Mouse (Mus musculus): ENCODE data around the gene Cox4i1. TPM values are rescaled to one million over a fixed set of nuclear protein-coding genes. Genes with fewer than 3 reads are reported as not detected.

Cox4i1 gene
- polyA plus RNA-seq, 1 experiment from 2014 or later: 1,134 TPM

DNA sequence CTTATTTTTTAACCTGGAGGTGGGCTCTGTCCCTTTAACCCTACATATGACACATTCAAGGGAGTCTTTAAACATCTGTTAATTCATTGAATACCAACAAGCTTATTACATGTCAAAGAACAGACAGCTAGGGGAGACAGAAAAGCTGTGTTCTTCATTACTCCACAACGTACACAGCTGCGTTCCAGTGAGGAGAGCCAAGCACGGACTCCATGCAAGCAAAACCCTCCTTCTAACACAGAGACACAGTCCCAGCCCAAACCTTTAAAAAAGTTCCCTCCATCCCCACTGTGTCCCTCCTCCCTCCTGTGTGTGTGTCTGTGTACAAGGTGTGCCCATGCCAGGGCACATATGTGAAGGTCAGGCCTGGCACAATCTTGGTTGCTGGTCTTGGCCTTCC, 38.2 kb downstream of the Cox4i1 start:
- no peak overlapping the region for H3K9ac ChIP-seq (ENCODE audit: low read depth, low read length)
- H3K4me2 ChIP-seq (ENCODE audit: low read length): no peak overlapping the region
- H3K27me3 ChIP-seq (ENCODE audit: control insufficient read depth, insufficient read depth, low read depth, low read length): no peaks in the 10 kb centered on the region
- 76% methylated on average over 3 of the region's 3 CpGs for WGBS
- H3K9me3 ChIP-seq (replicated peaks; ENCODE audit: control insufficient read depth, low read length, poor library complexity, severe bottlenecking): no peaks in the 10 kb centered on the region
- no peaks in the 10 kb centered on the region for H3K36me3 ChIP-seq (ENCODE audit: control insufficient read depth, insufficient read depth, low read length)
- H3K4me1 ChIP-seq (ENCODE audit: control insufficient read depth, insufficient read depth, low read length): no peaks in the 10 kb centered on the region
- H3K4me3 ChIP-seq (ENCODE audit: low read depth, low read length): no peak overlapping the region
- no peak for ATAC-seq
- no peak overlapping the region for H3K27ac ChIP-seq (ENCODE audit: low read length)

- ATAC-seq: no peak
- no peaks in the 10 kb centered on the region for H3K9me3 ChIP-seq (replicated peaks; ENCODE audit: control insufficient read depth, low read length, poor library complexity, severe bottlenecking)
- H3K4me3 ChIP-seq (ENCODE audit: low read depth, low read length): no peak overlapping the region
- no peak overlapping the region for H3K9ac ChIP-seq (ENCODE audit: low read depth, low read length)
- H3K36me3 ChIP-seq (ENCODE audit: control insufficient read depth, insufficient read depth, low read length): no peaks in the 10 kb centered on the region
- no peak overlapping the region for H3K4me2 ChIP-seq (ENCODE audit: low read length)
- no peaks in the 10 kb centered on the region for H3K27me3 ChIP-seq (ENCODE audit: control insufficient read depth, insufficient read depth, low read depth, low read length)
- H3K4me1 ChIP-seq (ENCODE audit: control insufficient read depth, insufficient read depth, low read length): no peaks in the 10 kb centered on the region
- H3K27ac ChIP-seq (ENCODE audit: low read length): no peak overlapping the region
- WGBS: 88% methylated on average over 10 of the region's 10 CpGs
These were observed 41.2 kb downstream of the Cox4i1 start for GRCm38 (mm10) chr8:120709176-120709575.

- no peak overlapping the region for H3K4me2 ChIP-seq (ENCODE audit: low read length)
- H3K27me3 ChIP-seq (ENCODE audit: control insufficient read depth, insufficient read depth, low read depth, low read length): no peaks in the 10 kb centered on the region
- no peak overlapping the region for H3K4me3 ChIP-seq (ENCODE audit: low read depth, low read length)
- no peaks in the 10 kb centered on the region for H3K9me3 ChIP-seq (replicated peaks; ENCODE audit: control insufficient read depth, low read length, poor library complexity, severe bottlenecking)
- no peak for ATAC-seq
- no peak overlapping the region for H3K9ac ChIP-seq (ENCODE audit: low read depth, low read length)
- no peaks in the 10 kb centered on the region for H3K36me3 ChIP-seq (ENCODE audit: control insufficient read depth, insufficient read depth, low read length)
- WGBS: 82% methylated on average over 6 of the region's 6 CpGs
- no peak overlapping the region for H3K27ac ChIP-seq (ENCODE audit: low read length)
- H3K4me1 ChIP-seq (ENCODE audit: control insufficient read depth, insufficient read depth, low read length): no peaks in the 10 kb centered on the region
These were observed 47.2 kb downstream of the Cox4i1 start for GRCm38 (mm10) chr8:120715200-120715599.

DNA sequence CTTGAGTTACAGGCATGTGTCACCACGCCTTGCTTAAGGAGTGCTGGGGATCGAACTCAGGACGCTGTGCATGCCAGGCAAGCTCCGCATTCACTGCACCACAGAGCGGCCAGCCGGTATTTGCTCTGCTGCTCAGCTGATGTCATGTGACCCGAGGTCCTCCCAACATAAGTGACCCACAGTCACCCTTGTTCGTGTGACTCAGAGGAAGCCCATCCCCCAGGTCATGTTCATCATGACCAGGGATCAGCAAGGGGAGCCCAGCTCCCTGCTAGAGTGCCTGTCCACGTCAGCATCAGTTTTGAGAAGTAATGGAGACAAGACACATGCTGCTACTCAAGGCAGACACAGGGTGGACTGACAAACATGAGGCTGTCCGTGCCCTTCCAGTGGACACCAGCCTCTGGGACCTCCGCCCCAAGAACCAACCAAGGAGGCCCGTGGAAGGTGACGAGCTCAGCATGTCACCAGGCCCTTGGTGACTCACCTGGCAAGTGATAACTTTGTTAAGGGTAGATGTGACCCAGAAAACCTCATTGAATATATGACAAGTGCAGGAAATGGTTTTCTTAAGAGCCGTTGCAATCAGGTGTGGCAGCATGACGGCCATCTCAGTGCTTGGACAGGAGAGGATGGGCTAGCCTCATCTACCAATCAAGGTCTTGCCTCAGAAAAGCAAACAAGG, 48.1 kb downstream of the Cox4i1 start:
- Histone ChIP-seq H3K9ac (ENCODE audit: low read depth, low read length) (no peak overlapping the region), H3K4me2 (ENCODE audit: low read length) (no peak overlapping the region), H3K27ac (ENCODE audit: low read length) (no peak overlapping the region), H3K9me3 (replicated peaks; ENCODE audit: control insufficient read depth, low read length, poor library complexity, severe bottlenecking) (no peaks in the 10 kb centered on the region), H3K36me3 (ENCODE audit: control insufficient read depth, insufficient read depth, low read length) (no peaks in the 10 kb centered on the region), H3K4me3 (ENCODE audit: low read depth, low read length) (no peak overlapping the region), H3K4me1 (ENCODE audit: control insufficient read depth, insufficient read depth, low read length) (no peaks in the 10 kb centered on the region), H3K27me3 (ENCODE audit: control insufficient read depth, insufficient read depth, low read depth, low read length) (no peaks in the 10 kb centered on the region)
- WGBS: 81% methylated on average over 15 of the region's 15 CpGs
- no peak for ATAC-seq

DNA sequence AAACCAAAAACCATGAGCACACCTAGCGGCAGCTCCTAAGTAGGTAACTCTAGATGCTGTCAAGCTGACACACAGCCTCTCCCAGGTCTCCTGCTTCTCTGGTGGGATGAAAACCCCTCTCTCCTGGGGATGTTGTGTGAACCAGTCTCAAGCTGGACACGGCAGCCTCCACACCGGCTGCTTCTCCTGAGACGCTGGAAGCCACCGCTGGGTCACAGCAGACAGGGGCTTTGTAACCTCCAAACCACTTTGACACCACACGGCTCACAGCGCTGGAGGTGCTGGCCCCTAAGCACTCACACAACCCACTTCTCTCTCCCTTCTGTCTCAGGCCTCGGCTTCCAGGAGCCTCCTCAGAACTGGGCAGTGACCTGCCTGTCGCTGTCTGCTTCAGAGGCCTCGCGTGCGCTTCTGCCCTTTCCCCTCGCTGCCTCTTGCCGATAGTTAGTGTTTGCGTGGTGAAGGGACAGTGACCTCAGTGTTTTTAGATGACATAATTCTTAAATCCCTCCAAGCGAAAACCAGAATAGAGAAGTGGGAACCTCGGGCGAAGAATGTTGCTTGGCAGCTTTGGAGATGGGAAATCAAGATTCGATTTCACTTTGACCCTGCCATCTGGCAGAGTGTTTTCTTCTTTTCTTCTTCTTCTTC, 51.7 kb downstream of the Cox4i1 start:
- no peak overlapping the region for H3K27ac ChIP-seq (ENCODE audit: low read length)
- H3K36me3 ChIP-seq (ENCODE audit: control insufficient read depth, insufficient read depth, low read length): no peaks in the 10 kb centered on the region
- ATAC-seq: no peak
- no peaks in the 10 kb centered on the region for H3K27me3 ChIP-seq (ENCODE audit: control insufficient read depth, insufficient read depth, low read depth, low read length)
- WGBS: 75% methylated on average over 19 of the region's 19 CpGs
- H3K4me1 ChIP-seq (ENCODE audit: control insufficient read depth, insufficient read depth, low read length): no peaks in the 10 kb centered on the region
- H3K9me3 ChIP-seq (replicated peaks; ENCODE audit: control insufficient read depth, low read length, poor library complexity, severe bottlenecking): no peaks in the 10 kb centered on the region; the same call in 1 of the 2 replicates
- H3K9ac ChIP-seq (ENCODE audit: low read depth, low read length): no peak overlapping the region
- H3K4me2 ChIP-seq (ENCODE audit: low read length): no peak overlapping the region
- H3K4me3 ChIP-seq (ENCODE audit: low read depth, low read length): no peak overlapping the region

DNA sequence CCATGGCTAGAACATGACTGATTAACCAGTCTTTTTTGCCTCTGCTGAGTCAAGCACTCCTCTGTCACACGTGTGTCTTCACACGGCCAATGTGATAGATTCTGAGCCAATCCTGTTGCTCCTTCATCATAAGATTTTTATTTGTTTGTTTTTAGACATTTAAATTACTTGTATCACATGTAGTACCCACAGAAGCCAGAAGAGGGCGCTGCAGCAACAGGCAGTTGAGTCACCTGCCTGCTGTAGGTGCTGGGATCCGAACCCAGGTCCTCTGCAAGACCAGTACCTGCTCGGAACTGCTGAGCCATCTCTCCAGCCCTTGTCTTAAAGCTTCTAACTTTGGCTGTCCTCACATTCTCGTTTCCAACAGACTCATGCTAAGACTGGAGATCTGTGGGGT, 55.0 kb downstream of the Cox4i1 start:
- WGBS: 76% methylated on average over 6 of the region's 6 CpGs
- no peak overlapping the region for H3K9ac ChIP-seq (ENCODE audit: low read depth, low read length)
- ATAC-seq: no peak

More for the DNA sequence above, 55.0 kb downstream of the Cox4i1 start:
- Histone ChIP-seq H3K27ac (ENCODE audit: low read length) (no peak overlapping the region), H3K36me3 (ENCODE audit: control insufficient read depth, insufficient read depth, low read length) (no peaks in the 10 kb centered on the region), H3K4me3 (ENCODE audit: low read depth, low read length) (no peak overlapping the region), H3K4me2 (ENCODE audit: low read length) (no peak overlapping the region), H3K9me3 (replicated peaks; ENCODE audit: control insufficient read depth, low read length, poor library complexity, severe bottlenecking) (no peaks in the 10 kb centered on the region; the same call in 1 of the 2 replicates), H3K27me3 (ENCODE audit: control insufficient read depth, insufficient read depth, low read depth, low read length) (no peaks in the 10 kb centered on the region), H3K4me1 (ENCODE audit: control insufficient read depth, insufficient read depth, low read length) (no peaks in the 10 kb centered on the region)

Other genes with a start within 250 kb of the Cox4i1 start
- gene Gins2, start 78.9 kb upstream of the Cox4i1 start, polyA plus RNA-seq (2015; fragmentation: Nextera tagmentation; extraction: Ambion mirVana): 10.7 and 13.3 TPM in 2 replicates
- 18.2 and 22.2 TPM in 2 replicates for gene 1190005I06Rik, start 20.6 kb upstream of the Cox4i1 start, polyA plus RNA-seq (2015; fragmentation: Nextera tagmentation; extraction: Ambion mirVana)
- 4.7 and 5.6 TPM in 2 replicates for gene Gm27021, start 143 bp upstream of the Cox4i1 start, polyA plus RNA-seq (2015; fragmentation: Nextera tagmentation; extraction: Ambion mirVana)
- gene Emc8, start 351 bp downstream of the Cox4i1 start, polyA plus RNA-seq (2015; fragmentation: Nextera tagmentation; extraction: Ambion mirVana): 99.5 and 105 TPM in 2 replicates
- 3.9 TPM in 2 replicates for gene Irf8, start 68.1 kb downstream of the Cox4i1 start, polyA plus RNA-seq (2015; fragmentation: Nextera tagmentation; extraction: Ambion mirVana)

All from midbrain, embryonic 16.5 days (tissue).